Mouse (Mus musculus): ENCODE measurements around the gene Ext2. TPM values are rescaled to one million over a fixed set of nuclear protein-coding genes. Genes with fewer than 3 reads are reported as not detected.

Ext2 gene
- polyA plus RNA-seq, 1 experiment, result 11.8 TPM

- TF ChIP-seq GATA1 (IDR thresholded peaks at IDR 0.05; ENCODE audit: borderline replicate concordance, low read length), result no peak
- TF ChIP-seq FLI1 (IDR thresholded peaks at IDR 0.05; ENCODE audit: low read length), result no peak
- peaks cover 87% of the 10 kb centered on the region for H3K36me3 ChIP-seq (replicated peaks; ENCODE audit: low read length)
These were observed 12.4 kb downstream of the Ext2 start for GRCm38 (mm10) chr2:93809931-93810330.

GRCm38 (mm10) chr2:93808071-93808470 is 14.3 kb downstream of the Ext2 start:
- H3K4me1 ChIP-seq, result peaks cover 7% of the 10 kb centered on the region
- TF ChIP-seq FLI1 (IDR thresholded peaks at IDR 0.05; ENCODE audit: low read length) (no peak), GATA1 (IDR thresholded peaks at IDR 0.05; ENCODE audit: borderline replicate concordance, low read length) (no peak)

More at GRCm38 (mm10) chr2:93809931-93810330, 12.4 kb downstream of the Ext2 start:
- Histone ChIP-seq H3K4me3 (replicated peaks) (no peak overlapping the region), H3K4me1 (no peaks in the 10 kb centered on the region; the same call in 1 of the 2 replicates), H3K27me3 (replicated peaks) (no peaks in the 10 kb centered on the region), H3K9me3 (no peaks in the 10 kb centered on the region)

DNA sequence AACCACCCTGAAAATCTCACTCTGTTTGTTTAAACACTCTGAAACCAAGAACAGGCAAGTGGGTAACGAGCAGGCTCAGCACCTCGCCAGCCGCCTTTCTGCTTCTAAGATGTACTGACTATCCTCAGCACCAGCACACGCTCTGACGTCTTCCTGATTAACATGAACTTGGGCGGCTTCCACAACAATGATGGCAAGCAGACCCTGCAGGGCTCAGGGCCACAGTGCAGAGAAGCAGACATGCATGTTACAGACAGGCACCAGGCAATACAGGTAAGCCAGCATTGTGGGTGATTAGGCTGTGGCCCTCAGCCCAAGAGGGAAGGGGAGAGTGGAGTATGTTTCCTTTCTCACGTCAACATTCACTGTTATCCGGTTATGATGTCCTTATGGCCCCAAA is 14.9 kb downstream of the Ext2 start:
- no peak for TF ChIP-seq FLI1 (IDR thresholded peaks at IDR 0.05; ENCODE audit: low read length)
- TF ChIP-seq GATA1 (IDR thresholded peaks at IDR 0.05; ENCODE audit: borderline replicate concordance, low read length), result no peak
- H3K4me1 ChIP-seq, result peaks cover 11% of the 10 kb centered on the region
- no peak overlapping the region for H3K4me3 ChIP-seq (replicated peaks)
- H3K36me3 ChIP-seq (replicated peaks; ENCODE audit: low read length), result peaks cover 95% of the 10 kb centered on the region
- H3K27me3 ChIP-seq (replicated peaks), result no peaks in the 10 kb centered on the region
- no peaks in the 10 kb centered on the region for H3K9me3 ChIP-seq

More at GRCm38 (mm10) chr2:93808071-93808470, 14.3 kb downstream of the Ext2 start:
- Histone ChIP-seq H3K27me3 (replicated peaks) (no peaks in the 10 kb centered on the region), H3K36me3 (replicated peaks; ENCODE audit: low read length) (peaks cover 98% of the 10 kb centered on the region), H3K4me3 (replicated peaks) (no peak overlapping the region), H3K9me3 (no peaks in the 10 kb centered on the region)

GRCm38 (mm10) chr2:93806487-93807201 is 15.7 kb downstream of the Ext2 start:
- H3K36me3 ChIP-seq (replicated peaks; ENCODE audit: low read length), result peaks cover 96% of the 10 kb centered on the region
- H3K4me3 ChIP-seq (replicated peaks), result no peak overlapping the region
- peaks cover 11% of the 10 kb centered on the region for H3K4me1 ChIP-seq
- TF ChIP-seq GATA1 (IDR thresholded peaks at IDR 0.05; ENCODE audit: borderline replicate concordance, low read length), result no peak
- no peak for TF ChIP-seq FLI1 (IDR thresholded peaks at IDR 0.05; ENCODE audit: low read length)
- H3K27me3 ChIP-seq (replicated peaks), result no peaks in the 10 kb centered on the region
- H3K9me3 ChIP-seq, result no peaks in the 10 kb centered on the region

GRCm38 (mm10) chr2:93805523-93805922 is 16.8 kb downstream of the Ext2 start:
- Histone ChIP-seq H3K4me1 (peaks cover 11% of the 10 kb centered on the region), H3K4me3 (replicated peaks) (no peak overlapping the region), H3K36me3 (replicated peaks; ENCODE audit: low read length) (peaks cover 96% of the 10 kb centered on the region), H3K9me3 (no peaks in the 10 kb centered on the region), H3K27me3 (replicated peaks) (no peaks in the 10 kb centered on the region)
- TF ChIP-seq FLI1 (IDR thresholded peaks at IDR 0.05; ENCODE audit: low read length) (no peak), GATA1 (IDR thresholded peaks at IDR 0.05; ENCODE audit: borderline replicate concordance, low read length) (no peak)

DNA sequence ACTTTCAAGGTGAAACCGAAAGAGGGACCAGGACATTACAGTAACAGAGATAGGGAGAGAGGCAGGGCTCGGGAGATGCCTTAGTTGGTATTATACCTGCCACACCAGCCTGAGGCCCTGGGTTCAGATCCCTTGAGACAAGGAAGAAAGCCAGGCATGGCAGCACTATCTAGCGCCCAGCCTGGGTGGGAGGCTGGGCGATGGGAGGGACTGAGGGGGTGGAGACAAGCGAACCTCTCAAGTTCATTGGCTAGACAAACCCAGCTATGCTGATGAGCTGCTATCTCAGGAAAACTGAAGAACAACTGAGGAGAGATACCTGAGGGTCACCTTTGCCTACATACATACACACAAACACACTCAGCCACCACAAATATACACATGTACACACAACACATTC is 17.3 kb downstream of the Ext2 start:
- Histone ChIP-seq H3K4me1 (peaks cover 11% of the 10 kb centered on the region), H3K36me3 (replicated peaks; ENCODE audit: low read length) (peaks cover 96% of the 10 kb centered on the region), H3K9me3 (no peaks in the 10 kb centered on the region), H3K27me3 (replicated peaks) (no peaks in the 10 kb centered on the region), H3K4me3 (replicated peaks) (no peak overlapping the region)
- TF ChIP-seq GATA1 (IDR thresholded peaks at IDR 0.05; ENCODE audit: borderline replicate concordance, low read length) (no peak), FLI1 (IDR thresholded peaks at IDR 0.05; ENCODE audit: low read length) (no peak)

DNA sequence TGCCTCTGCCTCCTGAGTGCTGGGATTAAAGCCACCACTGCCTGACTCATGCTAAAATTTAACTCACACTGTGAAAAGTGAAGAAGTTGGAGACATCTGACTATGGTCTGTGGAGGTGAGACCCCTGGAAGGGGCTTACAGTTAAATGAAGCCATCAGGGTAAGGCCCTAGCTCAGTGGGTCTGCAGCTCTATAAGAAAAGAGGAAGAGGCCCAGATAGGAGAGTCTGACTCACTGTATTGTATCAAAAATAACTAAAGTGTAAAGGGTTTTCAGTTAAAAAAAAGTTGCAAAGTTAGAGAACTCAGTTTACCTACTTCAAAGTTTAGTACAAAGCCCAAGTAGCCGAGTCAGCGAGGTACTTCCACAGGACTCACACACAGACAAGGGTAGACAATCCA is 19.4 kb downstream of the Ext2 start:
- TF ChIP-seq FLI1 (IDR thresholded peaks at IDR 0.05; ENCODE audit: low read length), result no peak
- no peak for TF ChIP-seq GATA1 (IDR thresholded peaks at IDR 0.05; ENCODE audit: borderline replicate concordance, low read length)
- Histone ChIP-seq H3K4me3 (replicated peaks) (no peak overlapping the region), H3K36me3 (replicated peaks; ENCODE audit: low read length) (peaks cover 95% of the 10 kb centered on the region), H3K4me1 (peaks cover 11% of the 10 kb centered on the region), H3K27me3 (replicated peaks) (no peaks in the 10 kb centered on the region), H3K9me3 (no peaks in the 10 kb centered on the region)

GRCm38 (mm10) chr2:93801097-93801496 is 21.3 kb downstream of the Ext2 start:
- Histone ChIP-seq H3K9me3 (no peaks in the 10 kb centered on the region), H3K36me3 (replicated peaks; ENCODE audit: low read length) (peaks cover 95% of the 10 kb centered on the region), H3K4me3 (replicated peaks) (no peak overlapping the region), H3K27me3 (replicated peaks) (no peaks in the 10 kb centered on the region), H3K4me1 (peaks cover 20% of the 10 kb centered on the region)
- TF ChIP-seq FLI1 (IDR thresholded peaks at IDR 0.05; ENCODE audit: low read length) (no peak), GATA1 (IDR thresholded peaks at IDR 0.05; ENCODE audit: borderline replicate concordance, low read length) (no peak)

GRCm38 (mm10) chr2:93797162-93797795 is 25.1 kb downstream of the Ext2 start:
- Histone ChIP-seq H3K4me1 (peaks cover 15% of the 10 kb centered on the region), H3K27me3 (replicated peaks) (no peaks in the 10 kb centered on the region), H3K9me3 (no peaks in the 10 kb centered on the region), H3K36me3 (replicated peaks; ENCODE audit: low read length) (peaks cover 98% of the 10 kb centered on the region), H3K4me3 (replicated peaks) (no peak overlapping the region)
- TF ChIP-seq GATA1 (IDR thresholded peaks at IDR 0.05; ENCODE audit: borderline replicate concordance, low read length) (no peak), FLI1 (IDR thresholded peaks at IDR 0.05; ENCODE audit: low read length) (no peak)

DNA sequence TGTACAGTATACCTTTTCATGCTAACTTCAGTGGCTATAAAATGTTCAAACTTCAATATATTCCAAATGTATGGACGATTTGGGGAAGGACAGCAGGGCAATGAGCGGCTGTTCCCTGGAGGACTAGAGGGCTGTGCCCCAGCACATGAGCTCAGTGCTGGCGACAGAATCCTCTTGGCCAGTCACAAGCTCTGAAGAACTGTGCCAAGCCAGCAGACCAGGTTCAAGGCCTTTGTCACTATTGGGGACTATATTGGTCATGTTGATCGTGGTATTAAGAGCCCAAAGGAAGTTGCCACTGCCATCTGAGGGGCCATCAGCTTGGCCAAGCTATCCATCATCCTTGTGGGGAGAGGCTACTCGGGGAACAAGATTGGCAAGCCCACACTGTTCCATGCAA is 28.0 kb downstream of the Ext2 start:
- Histone ChIP-seq H3K4me1 (peaks cover 31% of the 10 kb centered on the region), H3K27me3 (replicated peaks) (no peaks in the 10 kb centered on the region), H3K36me3 (replicated peaks; ENCODE audit: low read length) (peaks cover 94% of the 10 kb centered on the region), H3K4me3 (replicated peaks) (peak overlapping the region; percentile 20), H3K9me3 (no peaks in the 10 kb centered on the region)
- no peak for TF ChIP-seq FLI1 (IDR thresholded peaks at IDR 0.05; ENCODE audit: low read length)
- TF ChIP-seq GATA1 (IDR thresholded peaks at IDR 0.05; ENCODE audit: borderline replicate concordance, low read length), result no peak

All from megakaryocyte, embryonic 14.5 days (primary cell).